13 mouse cellular contexts compared by ENCODE assay signal in genomic region chr17:45265587-45265986, GRCm38 (mm10).
DNase-seq lines count a peak whose midpoint lies in the region.
"Had no signal": no experiment of that assay in that cellular context is flagged by ENCODE, and none has a peak within 500 bp of the region (broad histone marks: within the 10 kb centered on the region; RNA-seq: fewer than 3 reads in every experiment).

No protein-coding gene starts in this region.

- DNase-seq in adrenal gland, postnatal 14 days: peak; percentile 11
- DNase-seq in adrenal gland, adult 8-10 months: no peak
- DNase-seq in right cerebral cortex, postnatal 25 days: peak; percentile 21
- DNase-seq in right cerebral cortex, postnatal 10 days (ENCODE audit: low spot score in 2 of 2): no peak
- peak; percentile 29 for DNase-seq in brain, adult 2 months (ENCODE audit: low read depth, low spot score)
- no peak for DNase-seq in layer of hippocampus, postnatal 25 days (ENCODE audit: extremely low spot score in 1 of 2, low spot score in 1 of 2)
- DNase-seq: cerebellum, adult 11 months; cerebellum, adult 18-20 months; cerebellum, adult 8-10 months; cerebellum, adult 9-11 months; cerebellum, postnatal 14 days; cerebellum, postnatal 36 days; embryo, embryonic 11 days had no signal

Comparison
In these comparisons a context has a peak if more than half of its experiments do, and no peak if none do; other contexts are left out.
1. DNase-seq: peak in adrenal gland, postnatal 14 days (single experiment), right cerebral cortex, postnatal 25 days (single experiment) and brain, adult 2 months (single experiment); none in adrenal gland, adult 8-10 months (single experiment), right cerebral cortex, postnatal 10 days (0 of 2) and layer of hippocampus, postnatal 25 days (0 of 2).